Mouse (Mus musculus) G1E (cell line): ENCODE data around the gene Adamts7.

Source experiments
- CTCF ChIP-seq: IDR thresholded peaks from 2 replicates; pipeline ENCODE4 v1.5.1; 2012; ENCODE audit warnings: low read depth, low read length, inconsistent platforms, mixed read lengths
- POLR2AphosphoS5 ChIP-seq: IDR thresholded peaks from 2 replicates; pipeline ENCODE4 v1.6.1; 2012; ENCODE audit warnings: low read depth, low read length, inconsistent platforms; ENCODE audit not compliant: insufficient replicate concordance
- TAL1 ChIP-seq: conservative IDR thresholded peaks from 2 replicates; pipeline ENCODE4 v1.6.1; 2012; ENCODE audit warnings: low read depth, low read length, inconsistent platforms, mixed read lengths

GRCm38 (mm10) chr9:90124156-90124872, 38.6 kb upstream of the Adamts7 start:
- TF ChIP-seq CTCF (no peak), POLR2AphosphoS5 (no peak), TAL1 (no peak)
